Mouse (Mus musculus) heart, adult 2 months (tissue): Measurements from ENCODE around the gene Tspan5.

ENCODE experiments used
- EP300 ChIP-seq: fragments of 200-500 bp; IDR thresholded peaks from 2 replicates; pipeline ENCODE4 v1.6.1; 2011; ENCODE audit warnings: low read depth, low read length, control low read depth; ENCODE audit not compliant: insufficient read depth
- POLR2A ChIP-seq: fragments of 200-500 bp; IDR thresholded peaks from 2 replicates; pipeline ENCODE4 v1.6.1; 2011; ENCODE audit warnings: mild to moderate bottlenecking, low read depth, low read length, control low read depth; ENCODE audit not compliant: insufficient read depth

DNA sequence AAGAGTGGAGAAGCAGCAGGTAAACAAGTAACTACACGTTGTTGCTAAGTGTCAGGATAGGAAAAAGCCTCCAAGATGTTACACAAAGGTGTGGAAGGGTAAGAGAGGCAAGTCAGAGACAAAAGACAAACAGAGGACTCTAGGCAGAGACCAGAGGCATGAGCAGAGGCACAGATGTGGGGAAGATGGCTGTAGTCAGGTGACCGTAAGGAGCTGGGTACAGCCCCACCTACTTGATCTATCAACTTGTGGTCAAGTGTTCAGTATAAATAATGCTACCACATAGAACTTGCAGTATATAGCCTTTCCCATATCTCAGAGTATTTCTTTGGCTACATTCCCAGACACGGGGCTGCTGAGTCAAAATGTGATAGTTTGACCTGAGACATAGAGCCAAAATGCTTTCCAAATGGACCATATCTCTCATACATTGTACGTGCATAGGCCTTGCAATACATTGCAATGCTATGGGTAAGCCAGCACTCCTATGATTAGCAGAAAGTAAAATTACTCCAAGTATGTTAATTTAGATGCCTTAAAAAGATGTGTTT, 2.8 kb upstream of the Tspan5 start:
- no peak for TF ChIP-seq EP300
- no peak for TF ChIP-seq POLR2A
